Mouse (Mus musculus) c-Kit-positive CD71-positive TER-119-positive erythroid progenitor cells, embryonic 14.5 days (primary cell): ENCODE measurements around the gene Bcar1.

Experiments used
- DNase-seq: peaks from one replicate; pipeline ENCODE4 v3.0.0-alpha.2; 2013; ENCODE audit warnings: low spot score

Bcar1 gene

GRCm38 (mm10) chr8:111769296-111769695 lies 25.7 kb upstream of the Bcar1 start:
- no peak for DNase-seq

DNA sequence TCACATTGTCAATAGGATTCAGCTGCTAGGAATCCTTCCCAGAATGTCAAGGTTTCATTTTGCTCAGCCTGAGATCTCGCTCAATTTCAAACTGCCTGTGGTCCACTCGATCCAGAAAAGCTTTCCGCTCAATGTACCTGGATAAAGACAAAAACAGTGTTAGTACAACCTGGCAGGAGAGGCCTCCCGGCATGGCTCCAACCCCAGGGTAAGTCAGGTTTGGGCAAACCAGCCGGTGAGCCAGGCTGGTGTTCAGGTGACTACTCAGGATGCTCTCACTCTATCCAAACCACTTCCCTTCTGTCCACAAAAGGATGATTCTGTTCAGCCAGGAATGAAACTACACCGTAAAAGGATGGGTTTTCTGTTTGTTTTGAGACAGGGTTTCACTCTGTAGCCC lies 25.0 kb upstream of the Bcar1 start:
- no peak for DNase-seq

GRCm38 (mm10) chr8:111765616-111766015 lies 22.0 kb upstream of the Bcar1 start:
- no peak for DNase-seq

- no peak for DNase-seq
Observed at GRCm38 (mm10) chr8:111765096-111765495, 21.5 kb upstream of the Bcar1 start.

- DNase-seq = no peak
Observed at GRCm38 (mm10) chr8:111760708-111761107, 17.1 kb upstream of the Bcar1 start.

GRCm38 (mm10) chr8:111758817-111759216 lies 15.2 kb upstream of the Bcar1 start:
- no peak for DNase-seq

- DNase-seq = no peak
Observed at GRCm38 (mm10) chr8:111757599-111757998, 14.0 kb upstream of the Bcar1 start.

GRCm38 (mm10) chr8:111754736-111755135 lies 11.1 kb upstream of the Bcar1 start:
- DNase-seq = no peak

DNA sequence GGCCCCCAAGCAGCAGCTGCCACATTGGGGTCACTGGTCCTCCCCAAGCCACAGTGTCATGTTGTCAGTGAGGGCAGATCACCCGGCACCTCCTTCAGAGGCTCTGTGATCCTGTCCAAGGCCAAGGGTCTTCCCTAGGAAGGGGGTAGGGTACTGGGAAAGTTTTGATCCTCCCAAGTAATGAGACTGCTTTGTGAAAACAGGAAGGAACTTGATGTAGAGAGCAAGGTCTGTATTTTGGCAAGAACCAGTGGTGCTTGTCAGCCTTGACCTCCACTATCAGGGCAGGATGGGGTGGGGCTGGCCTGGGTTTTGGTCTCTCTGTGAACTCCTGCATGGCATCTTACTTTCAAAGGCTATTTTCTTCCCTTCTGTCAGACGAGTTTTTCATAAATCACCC lies 10.5 kb upstream of the Bcar1 start:
- DNase-seq = no peak

GRCm38 (mm10) chr8:111748766-111749165 lies 5.2 kb upstream of the Bcar1 start:
- no peak for DNase-seq

DNA sequence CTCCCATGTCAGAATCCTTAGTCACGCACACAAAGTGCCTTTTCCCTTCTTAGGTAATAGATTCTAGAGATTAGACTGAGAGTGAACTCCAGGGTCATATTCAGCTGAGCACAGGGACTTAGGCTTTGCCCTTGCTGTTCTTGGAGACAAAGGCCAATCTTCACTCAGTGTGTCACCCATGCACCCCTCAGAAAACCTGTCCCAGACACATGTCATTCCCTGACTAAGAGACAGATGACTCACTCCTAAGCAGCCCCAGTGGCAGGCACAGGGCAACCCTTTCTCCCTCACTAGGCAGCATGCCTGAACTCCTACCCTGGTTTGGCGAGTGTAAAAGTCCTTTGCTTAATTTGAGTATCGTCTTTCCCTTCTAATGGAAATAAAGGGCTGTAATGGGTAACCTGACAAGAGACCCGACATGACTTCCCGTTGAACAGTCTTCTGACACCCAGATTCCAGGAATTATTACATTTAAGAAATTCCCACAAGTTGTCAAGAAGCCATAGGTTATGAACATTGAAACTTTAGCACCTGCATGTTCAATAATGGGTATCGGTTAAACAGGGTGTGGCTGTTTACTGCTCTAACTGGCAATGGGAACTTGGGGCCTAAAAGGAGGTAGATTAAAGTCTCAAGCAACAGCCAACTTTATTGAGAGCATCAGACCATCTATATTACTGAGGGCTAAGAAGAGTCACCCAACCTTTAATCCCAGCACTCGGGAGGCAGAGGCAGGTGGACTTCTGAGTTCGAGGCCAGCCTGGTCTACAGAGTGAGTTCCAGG lies 4.4 kb upstream of the Bcar1 start:
- DNase-seq = no peak

DNA sequence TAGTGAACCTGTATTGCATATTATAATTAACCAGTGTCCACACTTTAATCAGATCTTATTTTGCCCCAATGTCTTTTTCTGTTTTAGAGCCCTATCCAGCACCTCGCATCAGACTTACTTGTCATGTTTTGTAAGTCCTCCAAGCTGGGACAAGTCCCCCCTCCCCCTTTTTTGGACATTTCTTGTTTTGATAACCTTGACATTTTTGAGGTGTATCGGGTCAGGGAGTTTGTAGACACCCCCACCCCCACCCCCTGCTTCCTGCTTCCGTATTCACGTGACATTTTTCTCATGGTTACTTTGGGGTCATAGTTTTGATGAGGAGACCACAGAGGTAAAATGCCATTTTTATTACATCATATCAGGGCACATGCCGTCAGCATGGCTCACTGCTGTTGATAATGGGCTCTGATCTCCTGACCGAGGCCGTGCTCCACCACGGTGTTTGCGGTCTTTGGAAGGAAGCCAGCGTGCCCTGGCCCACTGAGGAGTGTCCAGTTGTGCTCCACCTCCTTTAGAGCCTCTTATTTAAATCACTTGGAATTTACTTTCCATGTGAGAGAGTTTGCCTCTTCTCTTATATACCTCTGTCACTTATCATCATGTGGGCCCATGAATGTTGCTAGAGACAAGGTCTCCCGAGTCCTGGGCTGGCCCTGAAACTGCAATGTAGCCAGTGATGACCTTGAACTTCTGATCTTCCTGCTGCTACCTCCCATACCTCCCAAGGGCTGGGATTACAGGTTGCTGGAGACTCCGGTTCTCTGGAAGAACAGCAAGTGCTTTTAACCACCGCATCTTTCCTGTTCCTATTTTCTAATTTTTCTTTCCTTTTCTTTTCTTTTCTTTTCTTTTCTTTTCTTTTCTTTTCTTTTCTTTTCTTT lies 3.2 kb upstream of the Bcar1 start:
- DNase-seq = no peak

- no peak for DNase-seq
Observed at GRCm38 (mm10) chr8:111745591-111746418, 2.2 kb upstream of the Bcar1 start.

DNA sequence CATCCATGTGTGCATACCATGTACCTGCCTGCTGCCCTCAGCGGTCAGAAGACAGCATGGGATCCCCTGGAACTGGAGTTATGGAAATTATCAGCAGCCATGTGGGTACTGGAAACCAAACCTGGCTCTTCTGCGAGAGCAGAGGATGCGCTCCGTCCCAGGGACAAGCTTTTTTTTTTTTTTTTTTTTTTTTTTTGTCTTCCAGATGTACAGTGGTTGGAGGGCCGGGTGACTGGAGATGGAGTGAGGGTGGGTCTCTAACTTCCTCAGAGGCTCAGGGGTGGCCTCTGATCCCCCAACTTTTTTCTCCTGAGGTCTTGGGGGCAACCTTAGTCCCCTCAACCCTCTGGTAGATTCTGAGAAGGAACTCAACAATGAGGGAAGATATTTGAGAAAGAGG lies 1.5 kb upstream of the Bcar1 start:
- no peak for DNase-seq

- DNase-seq = no peak
Observed at GRCm38 (mm10) chr8:111743101-111743791, 363 bp downstream of the Bcar1 start.

GRCm38 (mm10) chr8:111742261-111743037 lies 1.2 kb downstream of the Bcar1 start:
- DNase-seq = no peak

GRCm38 (mm10) chr8:111741556-111741955 lies 2.1 kb downstream of the Bcar1 start:
- DNase-seq = no peak

DNA sequence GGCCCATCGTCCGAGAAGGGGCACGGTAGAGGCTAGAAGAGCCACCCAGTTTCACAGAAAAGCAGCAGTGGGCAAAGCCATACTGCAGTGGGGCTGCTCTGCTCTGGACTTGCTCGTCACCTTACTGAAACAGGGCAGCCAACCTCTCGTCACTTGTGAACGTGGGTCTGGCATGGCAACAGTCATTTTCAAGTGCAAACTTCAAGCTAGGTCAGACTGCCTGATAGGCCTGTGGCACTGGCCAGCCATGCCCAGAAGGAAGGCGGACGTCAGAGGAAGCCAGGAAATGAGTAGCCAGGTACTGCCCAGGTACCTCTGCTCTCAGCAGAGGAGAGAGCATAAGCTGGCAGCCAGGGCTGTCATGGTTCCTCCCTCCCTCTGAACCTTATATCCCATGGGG lies 2.6 kb downstream of the Bcar1 start:
- DNase-seq = no peak

- DNase-seq = no peak
Observed at GRCm38 (mm10) chr8:111740301-111740711, 3.3 kb downstream of the Bcar1 start.

DNA sequence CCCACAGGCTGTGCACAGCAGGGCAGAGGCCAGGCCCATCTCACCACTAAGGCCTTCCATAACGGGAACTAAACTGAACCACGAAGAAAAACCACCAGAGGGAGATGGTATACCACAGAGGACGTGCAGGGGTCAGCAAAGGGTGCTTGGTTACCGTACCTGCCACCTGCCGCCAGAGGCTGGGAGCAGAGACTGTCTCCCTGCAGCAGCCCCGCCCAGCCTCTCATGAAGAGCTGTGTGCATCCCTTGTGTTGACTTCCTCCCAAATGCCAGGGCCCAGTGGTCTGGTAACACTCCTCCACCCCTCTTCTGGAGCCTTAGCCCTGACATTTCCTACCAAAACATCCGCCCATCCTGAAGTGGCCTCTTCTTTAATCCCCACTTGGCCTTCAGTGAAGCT lies 4.0 kb downstream of the Bcar1 start:
- DNase-seq = no peak

GRCm38 (mm10) chr8:111738867-111739266 lies 4.7 kb downstream of the Bcar1 start:
- no peak for DNase-seq
